Mouse (Mus musculus) stomach, postnatal 0 days (tissue): ENCODE data around the gene Tcirg1. TPM values are rescaled to one million over a fixed set of nuclear protein-coding genes. Genes with fewer than 3 reads are reported as not detected.

Source experiments
- ATAC-seq: fragments of 200-750 bp; cut with Nextera tagmentation; 2 replicates; pipeline ENCODE4 v1.8.0; 2017; ENCODE audit not compliant: low FRiP score, low TSS enrichment
- DNase-seq: peaks from one replicate; pipeline ENCODE4 v3.0.0-alpha.2; 2016; ENCODE audit warnings: low spot score
- H3K27ac ChIP-seq: fragments of 300-500 bp; sonication (generic); replicated peaks from 2 replicates; pipeline ENCODE4 v1.5.1; 2014; ENCODE audit warnings: mild to moderate bottlenecking, control low read depth
- H3K27me3 ChIP-seq: fragments of 300-500 bp; sonication (generic); 2 replicates; pipeline ENCODE4 v1.6.1; 2014; ENCODE audit warnings: low read length; ENCODE audit not compliant: control insufficient read depth, insufficient read depth
- H3K36me3 ChIP-seq: fragments of 300-500 bp; sonication (generic); 2 replicates; pipeline ENCODE4 v1.6.1; 2014; ENCODE audit warnings: low read length, mixed read lengths; ENCODE audit not compliant: control insufficient read depth, insufficient read depth
- H3K4me1 ChIP-seq: fragments of 300-500 bp; sonication (generic); replicated peaks from 2 replicates; pipeline ENCODE4 v1.6.1; 2014; ENCODE audit warnings: antibody characterized with exemption; ENCODE audit not compliant: control insufficient read depth, insufficient read depth
- H3K4me2 ChIP-seq: fragments of 300-500 bp; sonication (generic); replicated peaks from 2 replicates; pipeline ENCODE4 v1.6.1; 2014; ENCODE audit warnings: low read depth, mild to moderate bottlenecking, control low read depth, moderate library complexity
- H3K4me3 ChIP-seq: fragments of 300-500 bp; sonication (generic); 2 replicates; pipeline ENCODE4 v1.5.1; 2014; ENCODE audit warnings: low read depth, low read length, control low read depth
- H3K9ac ChIP-seq: fragments of 300-500 bp; sonication (generic); 2 replicates; pipeline ENCODE4 v1.6.1; 2014; ENCODE audit warnings: mild to moderate bottlenecking, low read length, control low read depth, mixed read lengths
- H3K9me3 ChIP-seq: fragments of 300-500 bp; sonication (generic); 2 replicates; pipeline ENCODE4 v1.6.1; 2016; ENCODE audit warnings: low read length; ENCODE audit not compliant: control insufficient read depth
- CTCF ChIP-seq: IDR thresholded peaks from 2 replicates; pipeline ENCODE4 v1.5.1; 2016; ENCODE audit warnings: antibody characterized with exemption, low read depth, mild to moderate bottlenecking, moderate library complexity
- EP300 ChIP-seq: optimal IDR thresholded peaks from 2 replicates; pipeline ENCODE3; 2016; ENCODE audit warnings: antibody characterized with exemption
- WGBS: fragments of 180-500 bp; shearing (Covaris S2); extraction: QIAGEN DNeasy Blood & Tissue Kit; methylation state at CpG from one replicate; pipeline ENCODE4 v1.1.7; 2014; 5-methylcytosine and 5-hydroxymethylcytosine counted together
- polyA plus RNA-seq: library from polyadenylated mRNA; unstranded; fragments of >200 nt; fragmentation: Nextera tagmentation; extraction: Ambion mirVana; gene quantifications from 2 replicates; pipeline ENCODE4 v1.2.1, GENCODE M21; 2015

Gene Tcirg1
- polyA plus RNA-seq, 1 experiment from 2014 or later: 17.4 TPM

GRCm38 (mm10) chr19:3898952-3899351, 8.0 kb downstream of the Tcirg1 start:
- no peak overlapping the region for H3K27ac ChIP-seq
- H3K9me3 ChIP-seq: no peaks in the 10 kb centered on the region
- 78% methylated on average over 7 of the region's 7 CpGs for WGBS
- H3K4me1 ChIP-seq: no peaks in the 10 kb centered on the region
- TF ChIP-seq EP300 (no peak), CTCF (no peak)
- H3K4me3 ChIP-seq: no peak overlapping the region
- H3K36me3 ChIP-seq: peaks cover 56% of the 10 kb centered on the region
- DNase-seq (no peak), ATAC-seq (no peak)
- no peaks in the 10 kb centered on the region for H3K27me3 ChIP-seq
- no peak overlapping the region for H3K9ac ChIP-seq
- no peak overlapping the region for H3K4me2 ChIP-seq

GRCm38 (mm10) chr19:3897557-3897956, 9.4 kb downstream of the Tcirg1 start:
- no peak overlapping the region for H3K9ac ChIP-seq
- no peak overlapping the region for H3K4me3 ChIP-seq
- H3K27me3 ChIP-seq: no peaks in the 10 kb centered on the region
- peaks cover 47% of the 10 kb centered on the region for H3K36me3 ChIP-seq
- H3K27ac ChIP-seq: no peak overlapping the region
- 90% methylated on average over 5 of the region's 5 CpGs for WGBS
- DNase-seq (no peak), ATAC-seq (no peak)
- no peak overlapping the region for H3K4me2 ChIP-seq
- H3K9me3 ChIP-seq: no peaks in the 10 kb centered on the region
- no peaks in the 10 kb centered on the region for H3K4me1 ChIP-seq
- no peak for TF ChIP-seq EP300
- TF ChIP-seq CTCF: no peak

GRCm38 (mm10) chr19:3896208-3896607, 10.7 kb downstream of the Tcirg1 start:
- Histone ChIP-seq H3K27ac (no peak overlapping the region), H3K9ac (no peak overlapping the region), H3K4me2 (no peak overlapping the region), H3K4me1 (no peaks in the 10 kb centered on the region), H3K9me3 (no peaks in the 10 kb centered on the region), H3K4me3 (no peak overlapping the region), H3K27me3 (no peaks in the 10 kb centered on the region), H3K36me3 (peaks cover 36% of the 10 kb centered on the region)
- WGBS: 86% methylated on average over 10 of the region's 10 CpGs
- DNase-seq: no peak
- ATAC-seq: no peak
- no peak for TF ChIP-seq CTCF

- WGBS: 31% methylated on average over 3 of the region's 3 CpGs
These were observed 11.7 kb downstream of the Tcirg1 start for GRCm38 (mm10) chr19:3895171-3895631.

GRCm38 (mm10) chr19:3894294-3894693, 12.6 kb downstream of the Tcirg1 start:
- TF ChIP-seq CTCF (no peak), EP300 (no peak)
- no peak for ATAC-seq
- Histone ChIP-seq H3K4me3 (no peak overlapping the region), H3K4me2 (no peak overlapping the region), H3K9me3 (no peaks in the 10 kb centered on the region), H3K27ac (no peak overlapping the region), H3K27me3 (no peaks in the 10 kb centered on the region), H3K36me3 (peaks cover 43% of the 10 kb centered on the region), H3K9ac (no peak overlapping the region), H3K4me1 (no peaks in the 10 kb centered on the region)
- 82% methylated on average over 2 of the region's 2 CpGs for WGBS
- no peak for DNase-seq

More at GRCm38 (mm10) chr19:3895171-3895631, 11.7 kb downstream of the Tcirg1 start:
- no peaks in the 10 kb centered on the region for H3K27me3 ChIP-seq
- ATAC-seq: peak; percentile 19; the same call in 1 of the 2 replicates
- no peak overlapping the region for H3K27ac ChIP-seq
- no peak overlapping the region for H3K4me2 ChIP-seq
- H3K9me3 ChIP-seq: no peaks in the 10 kb centered on the region
- DNase-seq: no peak
- H3K36me3 ChIP-seq: peaks cover 42% of the 10 kb centered on the region
- no peak overlapping the region for H3K9ac ChIP-seq
- TF ChIP-seq CTCF (no peak), EP300 (no peak)
- H3K4me3 ChIP-seq: no peak overlapping the region
- no peaks in the 10 kb centered on the region for H3K4me1 ChIP-seq

GRCm38 (mm10) chr19:3893545-3894116, 13.3 kb downstream of the Tcirg1 start:
- ATAC-seq (no peak), DNase-seq (no peak)
- peaks cover 38% of the 10 kb centered on the region for H3K36me3 ChIP-seq
- H3K27me3 ChIP-seq: no peaks in the 10 kb centered on the region
- no peak overlapping the region for H3K4me3 ChIP-seq
- TF ChIP-seq CTCF (no peak), EP300 (no peak)
- no peaks in the 10 kb centered on the region for H3K9me3 ChIP-seq
- no peak overlapping the region for H3K9ac ChIP-seq
- no peaks in the 10 kb centered on the region for H3K4me1 ChIP-seq
- WGBS: 88% methylated on average over 4 of the region's 4 CpGs
- no peak overlapping the region for H3K27ac ChIP-seq
- no peak overlapping the region for H3K4me2 ChIP-seq
